Mouse (Mus musculus): ENCODE results near the gene Bcl6. TPM values are rescaled to one million over a fixed set of nuclear protein-coding genes. Genes with fewer than 3 reads are reported as not detected.
A peak's percentile ranks its signal among the peaks of the same experiment; 100 is the strongest.

Gene Bcl6
- polyA plus RNA-seq, 1 experiment: 28.2 TPM

GRCm38 (mm10) chr16:23968888-23969287, 19.8 kb downstream of the Bcl6 start:
- H3K4me1 ChIP-seq (ENCODE audit: control insufficient read depth, insufficient read depth, low read length): no peaks in the 10 kb centered on the region; the same call in 1 of the 2 replicates
- TF ChIP-seq POLR2A (IDR thresholded peaks at IDR 0.05; ENCODE audit: borderline replicate concordance, extremely low read depth, low read depth, low read length): no peak
- TF ChIP-seq CTCF (IDR thresholded peaks at IDR 0.05; ENCODE audit: insufficient read depth, low read length): no peak
- no peak overlapping the region for H3K4me3 ChIP-seq (replicated peaks; ENCODE audit: extremely low read depth, low read depth, low read length)
- no peak for DNase-seq
- WGBS: 74% methylated on average over 4 of the region's 4 CpGs

- 70% methylated on average over 7 of the region's 7 CpGs for WGBS
- H3K4me3 ChIP-seq (replicated peaks; ENCODE audit: extremely low read depth, low read depth, low read length): no peak overlapping the region
- no peaks in the 10 kb centered on the region; the same call in 1 of the 2 replicates for H3K4me1 ChIP-seq (ENCODE audit: control insufficient read depth, insufficient read depth, low read length)
- TF ChIP-seq CTCF (IDR thresholded peaks at IDR 0.05; ENCODE audit: insufficient read depth, low read length) (peak; percentile 58), POLR2A (IDR thresholded peaks at IDR 0.05; ENCODE audit: borderline replicate concordance, extremely low read depth, low read depth, low read length) (no peak)
- peak; percentile 44 for DNase-seq
These were observed 21.4 kb downstream of the Bcl6 start for GRCm38 (mm10) chr16:23967301-23967700.

GRCm38 (mm10) chr16:23966066-23966465, 22.6 kb downstream of the Bcl6 start:
- WGBS: 85% methylated on average over 14 of the region's 14 CpGs
- Histone ChIP-seq H3K4me1 (ENCODE audit: control insufficient read depth, insufficient read depth, low read length) (no peaks in the 10 kb centered on the region; the same call in 1 of the 2 replicates), H3K4me3 (replicated peaks; ENCODE audit: extremely low read depth, low read depth, low read length) (no peak overlapping the region)
- TF ChIP-seq POLR2A (IDR thresholded peaks at IDR 0.05; ENCODE audit: borderline replicate concordance, extremely low read depth, low read depth, low read length) (no peak), CTCF (IDR thresholded peaks at IDR 0.05; ENCODE audit: insufficient read depth, low read length) (no peak)
- DNase-seq: no peak

- Histone ChIP-seq H3K4me1 (ENCODE audit: control insufficient read depth, insufficient read depth, low read length) (no peaks in the 10 kb centered on the region; the same call in 1 of the 2 replicates), H3K4me3 (replicated peaks; ENCODE audit: extremely low read depth, low read depth, low read length) (no peak overlapping the region)
- no peak for DNase-seq
- TF ChIP-seq POLR2A (IDR thresholded peaks at IDR 0.05; ENCODE audit: borderline replicate concordance, extremely low read depth, low read depth, low read length) (no peak), CTCF (IDR thresholded peaks at IDR 0.05; ENCODE audit: insufficient read depth, low read length) (no peak)
- WGBS: 82% methylated on average over 14 of the region's 14 CpGs
These were observed 23.8 kb downstream of the Bcl6 start for GRCm38 (mm10) chr16:23964706-23965367.

GRCm38 (mm10) chr16:23963896-23964668, 24.6 kb downstream of the Bcl6 start:
- Histone ChIP-seq H3K4me3 (replicated peaks; ENCODE audit: extremely low read depth, low read depth, low read length) (no peak overlapping the region), H3K4me1 (ENCODE audit: control insufficient read depth, insufficient read depth, low read length) (no peaks in the 10 kb centered on the region)
- 72% methylated on average over 22 of the region's 22 CpGs for WGBS
- no peak for DNase-seq
- TF ChIP-seq POLR2A (IDR thresholded peaks at IDR 0.05; ENCODE audit: borderline replicate concordance, extremely low read depth, low read depth, low read length) (no peak), CTCF (IDR thresholded peaks at IDR 0.05; ENCODE audit: insufficient read depth, low read length) (no peak)

- no peak overlapping the region for H3K4me3 ChIP-seq (replicated peaks; ENCODE audit: extremely low read depth, low read depth, low read length)
- TF ChIP-seq POLR2A (IDR thresholded peaks at IDR 0.05; ENCODE audit: borderline replicate concordance, extremely low read depth, low read depth, low read length) (no peak), CTCF (IDR thresholded peaks at IDR 0.05; ENCODE audit: insufficient read depth, low read length) (peak; percentile 62)
- peak; percentile 37 for DNase-seq
- no peaks in the 10 kb centered on the region for H3K4me1 ChIP-seq (ENCODE audit: control insufficient read depth, insufficient read depth, low read length)
- 72% methylated on average over 2 of the region's 2 CpGs for WGBS
These were observed 26.3 kb downstream of the Bcl6 start for GRCm38 (mm10) chr16:23962401-23962800.

GRCm38 (mm10) chr16:23958938-23959337, 29.7 kb downstream of the Bcl6 start:
- Histone ChIP-seq H3K4me3 (replicated peaks; ENCODE audit: extremely low read depth, low read depth, low read length) (no peak overlapping the region), H3K4me1 (ENCODE audit: control insufficient read depth, insufficient read depth, low read length) (no peaks in the 10 kb centered on the region)
- no peak for DNase-seq
- TF ChIP-seq CTCF (IDR thresholded peaks at IDR 0.05; ENCODE audit: insufficient read depth, low read length) (no peak), POLR2A (IDR thresholded peaks at IDR 0.05; ENCODE audit: borderline replicate concordance, extremely low read depth, low read depth, low read length) (no peak)

- 10% methylated on average over 1 of the region's 1 CpGs for WGBS
- DNase-seq: no peak
- TF ChIP-seq POLR2A (IDR thresholded peaks at IDR 0.05; ENCODE audit: borderline replicate concordance, extremely low read depth, low read depth, low read length) (no peak), CTCF (IDR thresholded peaks at IDR 0.05; ENCODE audit: insufficient read depth, low read length) (no peak)
- no peaks in the 10 kb centered on the region for H3K4me1 ChIP-seq (ENCODE audit: control insufficient read depth, insufficient read depth, low read length)
- H3K4me3 ChIP-seq (replicated peaks; ENCODE audit: extremely low read depth, low read depth, low read length): no peak overlapping the region
These were observed 34.7 kb downstream of the Bcl6 start for GRCm38 (mm10) chr16:23953959-23954260.

- 50% methylated on average over 11 of the region's 11 CpGs for WGBS
- Histone ChIP-seq H3K4me1 (ENCODE audit: control insufficient read depth, insufficient read depth, low read length) (no peaks in the 10 kb centered on the region), H3K4me3 (replicated peaks; ENCODE audit: extremely low read depth, low read depth, low read length) (no peak overlapping the region)
- DNase-seq: no peak
- TF ChIP-seq CTCF (IDR thresholded peaks at IDR 0.05; ENCODE audit: insufficient read depth, low read length): peak; percentile 33
- no peak for TF ChIP-seq POLR2A (IDR thresholded peaks at IDR 0.05; ENCODE audit: borderline replicate concordance, extremely low read depth, low read depth, low read length)
These were observed 35.3 kb downstream of the Bcl6 start for GRCm38 (mm10) chr16:23953189-23953958.
